Mouse (Mus musculus): ENCODE measurements around the gene Tubb4a. TPM values are rescaled to one million over a fixed set of nuclear protein-coding genes. Genes with fewer than 3 reads are reported as not detected.

Tubb4a gene
- polyA plus RNA-seq, 1 experiment from 2014 or later = 14.6 TPM

DNA sequence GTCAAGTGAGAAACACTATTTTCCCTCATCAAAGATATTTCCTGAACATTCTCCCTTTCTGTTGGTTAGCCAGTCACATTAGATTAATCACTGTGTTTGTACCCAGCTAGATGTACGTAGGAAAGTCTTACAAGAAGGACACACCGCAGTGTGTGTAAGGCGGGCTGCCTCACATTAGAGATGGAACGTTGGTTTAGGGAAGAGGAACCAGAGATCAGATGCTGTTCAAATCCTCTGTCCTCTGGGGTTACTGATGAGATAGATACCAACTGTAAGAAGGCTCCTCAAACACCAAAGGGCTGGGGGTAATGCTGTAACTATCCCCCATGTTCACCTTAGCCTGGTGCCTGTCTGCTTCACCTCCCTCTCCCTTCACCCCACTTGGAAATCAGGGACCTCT, 37.2 kb upstream of the Tubb4a start:
- Histone ChIP-seq H3K4me3 (ENCODE audit: low read depth, low read length) (no peak overlapping the region), H3K27ac (ENCODE audit: low read depth, low read length) (no peak overlapping the region), H3K36me3 (ENCODE audit: control insufficient read depth, insufficient read depth) (no peaks in the 10 kb centered on the region), H3K27me3 (replicated peaks; ENCODE audit: control insufficient read depth, insufficient read depth, low read length) (no peaks in the 10 kb centered on the region), H3K9me3 (ENCODE audit: control insufficient read depth) (no peaks in the 10 kb centered on the region), H3K4me1 (replicated peaks; ENCODE audit: control insufficient read depth, insufficient read depth, low read length) (no peaks in the 10 kb centered on the region), H3K9ac (ENCODE audit: low read depth, low read length) (no peak overlapping the region), H3K4me2 (replicated peaks; ENCODE audit: low read depth) (no peak overlapping the region)
- no peak for TF ChIP-seq CTCF (IDR thresholded peaks at IDR 0.05; ENCODE audit: low read depth)
- WGBS = 87% methylated on average over 4 of the region's 4 CpGs
- no peak for ATAC-seq

- no peak for TF ChIP-seq CTCF (IDR thresholded peaks at IDR 0.05; ENCODE audit: low read depth)
- 88% methylated on average over 11 of the region's 11 CpGs for WGBS
Observed at GRCm38 (mm10) chr17:57123192-57124118, 35.9 kb upstream of the Tubb4a start.

DNA sequence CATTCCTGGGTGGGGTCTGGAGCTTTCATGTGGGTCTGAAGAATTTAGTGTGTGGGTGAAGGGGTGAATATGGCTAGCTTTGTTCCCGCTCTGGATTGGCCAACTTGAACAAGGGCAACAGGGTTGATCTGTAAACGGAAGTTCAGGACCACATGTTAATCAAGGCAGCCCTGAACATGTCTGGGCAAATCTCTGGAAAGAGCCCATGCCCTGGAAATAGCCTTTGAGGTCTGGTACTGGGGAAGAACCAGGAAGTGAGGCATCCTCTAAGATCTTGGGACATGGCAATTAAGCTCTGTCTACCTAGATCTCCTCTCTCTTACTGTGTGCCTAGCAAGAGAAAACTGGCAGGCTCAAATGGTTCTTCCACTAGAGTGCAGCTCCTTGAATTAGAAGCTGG, 34.3 kb upstream of the Tubb4a start:
- no peaks in the 10 kb centered on the region for H3K36me3 ChIP-seq (ENCODE audit: control insufficient read depth, insufficient read depth)
- H3K9ac ChIP-seq (ENCODE audit: low read depth, low read length) = no peak overlapping the region
- no peaks in the 10 kb centered on the region for H3K27me3 ChIP-seq (replicated peaks; ENCODE audit: control insufficient read depth, insufficient read depth, low read length)
- no peak overlapping the region for H3K4me2 ChIP-seq (replicated peaks; ENCODE audit: low read depth)
- no peak overlapping the region for H3K4me3 ChIP-seq (ENCODE audit: low read depth, low read length)
- WGBS = 82% methylated on average over 2 of the region's 2 CpGs
- no peaks in the 10 kb centered on the region for H3K9me3 ChIP-seq (ENCODE audit: control insufficient read depth)
- no peaks in the 10 kb centered on the region for H3K4me1 ChIP-seq (replicated peaks; ENCODE audit: control insufficient read depth, insufficient read depth, low read length)
- H3K27ac ChIP-seq (ENCODE audit: low read depth, low read length) = no peak overlapping the region
- ATAC-seq = no peak
- no peak for TF ChIP-seq CTCF (IDR thresholded peaks at IDR 0.05; ENCODE audit: low read depth)

More at GRCm38 (mm10) chr17:57123192-57124118, 35.9 kb upstream of the Tubb4a start:
- Histone ChIP-seq H3K27ac (ENCODE audit: low read depth, low read length) (no peak overlapping the region), H3K9ac (ENCODE audit: low read depth, low read length) (no peak overlapping the region), H3K27me3 (replicated peaks; ENCODE audit: control insufficient read depth, insufficient read depth, low read length) (no peaks in the 10 kb centered on the region), H3K4me3 (ENCODE audit: low read depth, low read length) (no peak overlapping the region), H3K9me3 (ENCODE audit: control insufficient read depth) (no peaks in the 10 kb centered on the region), H3K4me2 (replicated peaks; ENCODE audit: low read depth) (no peak overlapping the region), H3K36me3 (ENCODE audit: control insufficient read depth, insufficient read depth) (no peaks in the 10 kb centered on the region), H3K4me1 (replicated peaks; ENCODE audit: control insufficient read depth, insufficient read depth, low read length) (no peaks in the 10 kb centered on the region)
- ATAC-seq = no peak

- no peak overlapping the region for H3K4me3 ChIP-seq (ENCODE audit: low read depth, low read length)
- no peak overlapping the region for H3K27ac ChIP-seq (ENCODE audit: low read depth, low read length)
- ATAC-seq = no peak
- H3K4me2 ChIP-seq (replicated peaks; ENCODE audit: low read depth) = 0 out of 2 replicates have a peak overlapping the region, but pooled peaks have one; percentile 21
- H3K27me3 ChIP-seq (replicated peaks; ENCODE audit: control insufficient read depth, insufficient read depth, low read length) = no peaks in the 10 kb centered on the region
- no peaks in the 10 kb centered on the region for H3K4me1 ChIP-seq (replicated peaks; ENCODE audit: control insufficient read depth, insufficient read depth, low read length)
- 2% methylated on average over 11 of the region's 11 CpGs for WGBS
- H3K9ac ChIP-seq (ENCODE audit: low read depth, low read length) = no peak overlapping the region
- TF ChIP-seq CTCF (IDR thresholded peaks at IDR 0.05; ENCODE audit: low read depth) = no peak
- no peaks in the 10 kb centered on the region for H3K9me3 ChIP-seq (ENCODE audit: control insufficient read depth)
- no peaks in the 10 kb centered on the region for H3K36me3 ChIP-seq (ENCODE audit: control insufficient read depth, insufficient read depth)
Observed at GRCm38 (mm10) chr17:57118524-57119349, 31.2 kb upstream of the Tubb4a start.

DNA sequence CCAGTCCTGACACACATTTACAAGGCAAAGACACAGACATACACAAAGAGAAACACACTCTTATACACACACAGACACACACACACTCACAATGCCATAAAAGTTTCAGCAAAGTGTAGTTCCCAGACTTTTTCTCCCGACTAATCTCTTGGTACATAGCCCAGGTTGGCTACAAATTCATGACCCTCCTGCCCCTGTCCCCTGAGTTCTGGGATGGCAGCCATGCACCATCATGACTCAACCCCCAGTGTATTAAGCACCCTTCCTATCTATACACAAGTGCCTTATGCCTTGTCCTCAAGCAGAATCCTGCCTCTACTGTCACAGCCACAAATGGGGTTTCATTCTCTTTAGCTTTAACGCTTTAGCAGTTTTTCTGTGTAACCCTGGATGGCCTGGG, 29.2 kb upstream of the Tubb4a start:
- no peak overlapping the region for H3K4me3 ChIP-seq (ENCODE audit: low read depth, low read length)
- WGBS = 69% methylated on average over 2 of the region's 2 CpGs
- no peaks in the 10 kb centered on the region for H3K36me3 ChIP-seq (ENCODE audit: control insufficient read depth, insufficient read depth)
- no peaks in the 10 kb centered on the region for H3K9me3 ChIP-seq (ENCODE audit: control insufficient read depth)
- ATAC-seq = no peak
- H3K4me1 ChIP-seq (replicated peaks; ENCODE audit: control insufficient read depth, insufficient read depth, low read length) = no peaks in the 10 kb centered on the region
- H3K27me3 ChIP-seq (replicated peaks; ENCODE audit: control insufficient read depth, insufficient read depth, low read length) = no peaks in the 10 kb centered on the region
- no peak overlapping the region for H3K27ac ChIP-seq (ENCODE audit: low read depth, low read length)
- no peak for TF ChIP-seq CTCF (IDR thresholded peaks at IDR 0.05; ENCODE audit: low read depth)
- no peak overlapping the region for H3K9ac ChIP-seq (ENCODE audit: low read depth, low read length)
- H3K4me2 ChIP-seq (replicated peaks; ENCODE audit: low read depth) = no peak overlapping the region

DNA sequence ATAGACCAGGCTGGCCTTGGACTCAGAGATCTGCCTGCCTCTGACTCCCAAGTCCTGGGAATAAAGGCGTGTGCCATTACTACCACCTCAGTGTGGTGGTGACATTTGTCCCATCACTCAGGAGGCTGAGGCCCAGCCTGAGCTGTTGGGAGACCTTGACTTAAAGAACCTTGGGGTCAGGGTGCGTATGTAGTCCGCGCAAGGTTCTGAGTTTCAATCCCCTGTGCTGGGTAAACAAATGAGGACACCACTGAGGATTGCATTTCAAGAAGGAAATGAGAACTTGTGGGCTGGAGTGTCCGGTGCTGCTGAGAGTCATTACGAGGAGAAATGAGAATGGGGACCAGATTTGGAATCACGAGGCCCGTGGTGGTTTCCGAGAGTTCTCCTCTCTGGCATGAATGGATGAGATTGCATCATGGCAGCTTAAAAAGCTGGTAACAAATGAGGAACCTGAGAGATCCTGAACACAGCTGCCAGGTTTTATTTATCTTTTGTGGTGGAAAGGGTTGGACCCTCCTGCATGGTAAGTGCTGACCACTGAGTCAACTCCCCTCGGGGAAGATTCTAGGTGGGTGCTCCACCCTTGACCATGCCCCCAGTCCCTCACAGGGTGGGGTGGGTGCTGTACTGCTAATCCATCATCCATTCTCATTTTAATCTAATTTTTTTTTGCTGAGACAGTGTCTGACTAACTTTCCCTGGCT, 25.3 kb upstream of the Tubb4a start:
- Histone ChIP-seq H3K9me3 (ENCODE audit: control insufficient read depth) (no peaks in the 10 kb centered on the region), H3K4me1 (replicated peaks; ENCODE audit: control insufficient read depth, insufficient read depth, low read length) (no peaks in the 10 kb centered on the region), H3K4me3 (ENCODE audit: low read depth, low read length) (no peak overlapping the region), H3K27me3 (replicated peaks; ENCODE audit: control insufficient read depth, insufficient read depth, low read length) (no peaks in the 10 kb centered on the region), H3K9ac (ENCODE audit: low read depth, low read length) (no peak overlapping the region), H3K27ac (ENCODE audit: low read depth, low read length) (no peak overlapping the region), H3K4me2 (replicated peaks; ENCODE audit: low read depth) (no peak overlapping the region), H3K36me3 (ENCODE audit: control insufficient read depth, insufficient read depth) (no peaks in the 10 kb centered on the region)
- ATAC-seq = no peak
- 80% methylated on average over 10 of the region's 10 CpGs for WGBS
- no peak for TF ChIP-seq CTCF (IDR thresholded peaks at IDR 0.05; ENCODE audit: low read depth)

Measured in intestine, postnatal 0 days (tissue).